Mouse (Mus musculus) embryonic facial prominence, embryonic 13.5 days (tissue): ENCODE data around the gene Sec16a. TPM values are rescaled to one million over a fixed set of nuclear protein-coding genes. Genes with fewer than 3 reads are reported as not detected.

Source experiments
- ATAC-seq: fragments of 200-750 bp; cut with Nextera tagmentation; 2 replicates; pipeline ENCODE4 v1.8.0; 2017; ENCODE audit warnings: low read depth; ENCODE audit not compliant: insufficient number of reproducible peaks, insufficient read depth, low FRiP score, low TSS enrichment
- H3K27ac ChIP-seq: fragments of 300-500 bp; sonication (generic); 2 replicates; pipeline ENCODE4 v1.5.1; 2015; ENCODE audit warnings: moderate library complexity, mild to moderate bottlenecking, inconsistent platforms
- H3K27me3 ChIP-seq: fragments of 300-500 bp; sonication (generic); 2 replicates; pipeline ENCODE4 v1.6.1; 2015; ENCODE audit warnings: mild to moderate bottlenecking, inconsistent platforms
- H3K36me3 ChIP-seq: fragments of 300-500 bp; sonication (generic); 2 replicates; pipeline ENCODE4 v1.6.1; 2015; ENCODE audit warnings: mild to moderate bottlenecking, inconsistent platforms
- H3K4me1 ChIP-seq: fragments of 300-500 bp; sonication (generic); 2 replicates; pipeline ENCODE4 v1.6.1; 2015; ENCODE audit warnings: inconsistent platforms
- H3K4me2 ChIP-seq: fragments of 300-500 bp; sonication (generic); 2 replicates; pipeline ENCODE4 v1.6.1; 2015; ENCODE audit warnings: moderate library complexity, mild to moderate bottlenecking, inconsistent platforms
- H3K4me3 ChIP-seq: fragments of 300-500 bp; sonication (generic); 2 replicates; pipeline ENCODE4 v1.5.1; 2015; ENCODE audit warnings: mild to moderate bottlenecking, inconsistent platforms
- H3K9ac ChIP-seq: fragments of 300-500 bp; sonication (generic); 2 replicates; pipeline ENCODE4 v1.6.1; 2015; ENCODE audit warnings: mild to moderate bottlenecking, inconsistent platforms
- H3K9me3 ChIP-seq: fragments of 300-500 bp; sonication (generic); 2 replicates; pipeline ENCODE4 v1.6.1; 2016; ENCODE audit warnings: inconsistent platforms
- WGBS: fragments of 180-500 bp; shearing (Covaris S2); methylation state at CpG from one replicate; pipeline ENCODE4 v1.1.7; 2015; ENCODE audit warnings: mixed read lengths; 5-methylcytosine and 5-hydroxymethylcytosine counted together
- polyA plus RNA-seq: library from polyadenylated mRNA; unstranded; fragments of >200 nt; fragmentation: Nextera tagmentation; extraction: Ambion mirVana; gene quantifications from 2 replicates; pipeline ENCODE4 v1.2.1, GENCODE M21; 2015

The Sec16a gene
- 22.7 and 27.9 TPM in 2 replicates for polyA plus RNA-seq

GRCm38 (mm10) chr2:26444946-26445665 lies at the start of gene Sec16a:
Gene Sec16a (minus strand): TSS chr2:26445216.
- H3K4me2 ChIP-seq: peak within 1 kb of the TSS; percentile 92
- peaks cover 17% of the 10 kb centered on the region for H3K36me3 ChIP-seq
- H3K9me3 ChIP-seq: no peaks in the 10 kb centered on the region
- H3K4me3 ChIP-seq: peak within 1 kb of the TSS; percentile 95
- no peaks in the 10 kb centered on the region for H3K27me3 ChIP-seq
- H3K4me1 ChIP-seq: peaks cover 32% of the 10 kb centered on the region
- under 1% methylated on average over 61 of the region's 61 CpGs for WGBS
- H3K27ac ChIP-seq: peak within 1 kb of the TSS; percentile 89
- ATAC-seq: peak; percentile 93
- H3K9ac ChIP-seq: peak within 1 kb of the TSS; percentile 94

GRCm38 (mm10) chr2:26494396-26494795 lies 49.4 kb upstream of the Sec16a start:
- Histone ChIP-seq H3K36me3 (0 out of 2 replicates have a peak, but pooled peaks cover 7% of the 10 kb centered on the region), H3K4me1 (peaks cover 92% of the 10 kb centered on the region), H3K9ac (peak overlapping the region; percentile 37; the same call in 1 of the 2 replicates), H3K9me3 (no peaks in the 10 kb centered on the region), H3K27me3 (no peaks in the 10 kb centered on the region), H3K4me3 (no peak overlapping the region), H3K27ac (peak overlapping the region; percentile 85), H3K4me2 (peak overlapping the region; percentile 44)
- ATAC-seq: 0 out of 2 replicates have a peak, but pooled peaks have one; percentile 9
- WGBS: 11% methylated on average over 7 of the region's 7 CpGs

GRCm38 (mm10) chr2:26493021-26493781 lies 48.2 kb upstream of the Sec16a start:
- Histone ChIP-seq H3K36me3 (0 out of 2 replicates have a peak, but pooled peaks cover 6% of the 10 kb centered on the region), H3K4me2 (peak overlapping the region; percentile 44), H3K9ac (peak overlapping the region; percentile 57; the same call in 1 of the 2 replicates), H3K4me1 (peaks cover 97% of the 10 kb centered on the region), H3K9me3 (no peaks in the 10 kb centered on the region), H3K27ac (peak overlapping the region; percentile 85), H3K27me3 (no peaks in the 10 kb centered on the region), H3K4me3 (no peak overlapping the region)
- no peak for ATAC-seq
- 19% methylated on average over 9 of the region's 9 CpGs for WGBS

GRCm38 (mm10) chr2:26490760-26491301 lies 45.8 kb upstream of the Sec16a start:
- Histone ChIP-seq H3K27me3 (no peaks in the 10 kb centered on the region), H3K4me3 (no peak overlapping the region), H3K4me1 (peaks cover 97% of the 10 kb centered on the region), H3K4me2 (0 out of 2 replicates have a peak overlapping the region, but pooled peaks have one; percentile 5), H3K9ac (0 out of 2 replicates have a peak overlapping the region, but pooled peaks have one; percentile 1), H3K27ac (peak overlapping the region; percentile 65; the same call in 1 of the 2 replicates), H3K9me3 (no peaks in the 10 kb centered on the region), H3K36me3 (0 out of 2 replicates have a peak, but pooled peaks cover 4% of the 10 kb centered on the region)
- WGBS: 33% methylated on average over 4 of the region's 4 CpGs
- no peak for ATAC-seq

- ATAC-seq: no peak
- peaks cover 92% of the 10 kb centered on the region for H3K4me1 ChIP-seq
- 47% methylated on average over 9 of the region's 9 CpGs for WGBS
Measured at GRCm38 (mm10) chr2:26488535-26489135, 43.6 kb upstream of the Sec16a start.

GRCm38 (mm10) chr2:26487322-26488021 lies 42.5 kb upstream of the Sec16a start:
- 39% methylated on average over 18 of the region's 18 CpGs for WGBS
- H3K9me3 ChIP-seq: no peaks in the 10 kb centered on the region
- peaks cover 27% of the 10 kb centered on the region for H3K36me3 ChIP-seq
- H3K4me2 ChIP-seq: peak overlapping the region; percentile 20; the same call in 1 of the 2 replicates
- H3K9ac ChIP-seq: peak overlapping the region; percentile 32; the same call in 1 of the 2 replicates
- no peak overlapping the region for H3K4me3 ChIP-seq
- no peaks in the 10 kb centered on the region for H3K27me3 ChIP-seq
- ATAC-seq: no peak
- H3K4me1 ChIP-seq: peaks cover 88% of the 10 kb centered on the region
- peak overlapping the region; percentile 65 for H3K27ac ChIP-seq

More at GRCm38 (mm10) chr2:26488535-26489135, 43.6 kb upstream of the Sec16a start:
- Histone ChIP-seq H3K27ac (peak overlapping the region; percentile 65), H3K9me3 (no peaks in the 10 kb centered on the region), H3K27me3 (no peaks in the 10 kb centered on the region), H3K4me2 (peak overlapping the region; percentile 20; the same call in 1 of the 2 replicates), H3K4me3 (no peak overlapping the region), H3K9ac (no peak overlapping the region; the same call in 1 of the 2 replicates), H3K36me3 (peaks cover 16% of the 10 kb centered on the region)

- H3K9ac ChIP-seq: 0 out of 2 replicates have a peak overlapping the region, but pooled peaks have one; percentile 7
- ATAC-seq: no peak
- no peaks in the 10 kb centered on the region for H3K9me3 ChIP-seq
- no peaks in the 10 kb centered on the region for H3K27me3 ChIP-seq
- H3K4me3 ChIP-seq: no peak overlapping the region
- peak overlapping the region; percentile 20; the same call in 1 of the 2 replicates for H3K4me2 ChIP-seq
- peaks cover 86% of the 10 kb centered on the region for H3K4me1 ChIP-seq
- H3K36me3 ChIP-seq: peaks cover 30% of the 10 kb centered on the region
- WGBS: 17% methylated on average over 3 of the region's 3 CpGs
- peak overlapping the region; percentile 65 for H3K27ac ChIP-seq
Measured at GRCm38 (mm10) chr2:26486835-26487321, 41.9 kb upstream of the Sec16a start.

- no peaks in the 10 kb centered on the region for H3K9me3 ChIP-seq
- peak overlapping the region; percentile 20; the same call in 1 of the 2 replicates for H3K4me2 ChIP-seq
- H3K36me3 ChIP-seq: peaks cover 35% of the 10 kb centered on the region
- no peaks in the 10 kb centered on the region for H3K27me3 ChIP-seq
- no peak overlapping the region for H3K4me3 ChIP-seq
- peaks cover 82% of the 10 kb centered on the region for H3K4me1 ChIP-seq
- H3K9ac ChIP-seq: 0 out of 2 replicates have a peak overlapping the region, but pooled peaks have one; percentile 7
- no peak for ATAC-seq
- 28% methylated on average over 5 of the region's 5 CpGs for WGBS
- peak overlapping the region; percentile 65 for H3K27ac ChIP-seq
Measured at GRCm38 (mm10) chr2:26486264-26486810, 41.3 kb upstream of the Sec16a start.

GRCm38 (mm10) chr2:26485710-26486109 lies 40.7 kb upstream of the Sec16a start:
- Histone ChIP-seq H3K9ac (0 out of 2 replicates have a peak overlapping the region, but pooled peaks have one; percentile 7), H3K9me3 (no peaks in the 10 kb centered on the region), H3K36me3 (peaks cover 41% of the 10 kb centered on the region), H3K4me2 (no peak overlapping the region), H3K4me1 (peaks cover 76% of the 10 kb centered on the region), H3K4me3 (no peak overlapping the region), H3K27ac (0 out of 2 replicates have a peak overlapping the region, but pooled peaks have one; percentile 65), H3K27me3 (no peaks in the 10 kb centered on the region)
- WGBS: 43% methylated on average over 7 of the region's 7 CpGs
- no peak for ATAC-seq

GRCm38 (mm10) chr2:26485278-26485677 lies 40.3 kb upstream of the Sec16a start:
- H3K4me1 ChIP-seq: peaks cover 71% of the 10 kb centered on the region
- H3K27me3 ChIP-seq: no peaks in the 10 kb centered on the region
- no peak overlapping the region for H3K4me3 ChIP-seq
- no peak overlapping the region for H3K27ac ChIP-seq
- H3K9me3 ChIP-seq: no peaks in the 10 kb centered on the region
- H3K9ac ChIP-seq: no peak overlapping the region
- H3K36me3 ChIP-seq: peaks cover 46% of the 10 kb centered on the region
- no peak for ATAC-seq
- no peak overlapping the region for H3K4me2 ChIP-seq
- WGBS: 80% methylated on average over 9 of the region's 9 CpGs
